Mouse (Mus musculus): ENCODE data around the gene Stat5b. TPM values are rescaled to one million over a fixed set of nuclear protein-coding genes. Genes with fewer than 3 reads are reported as not detected.

Stat5b gene
- polyA plus RNA-seq, 1 experiment from 2014 or later = 11.4 TPM

GRCm38 (mm10) chr11:100879321-100880078 is 29.0 kb upstream of the Stat5b start:
- H3K9ac ChIP-seq (ENCODE audit: low read length) = no peak overlapping the region
- DNase-seq (ENCODE audit: low spot score) (no peak), ATAC-seq (no peak)
- no peak overlapping the region for H3K4me2 ChIP-seq (ENCODE audit: low read length)
- WGBS = 86% methylated on average over 15 of the region's 15 CpGs
- H3K36me3 ChIP-seq (ENCODE audit: control insufficient read depth, insufficient read depth, low read length) = no peaks in the 10 kb centered on the region
- H3K4me3 ChIP-seq (ENCODE audit: low read depth, low read length) = no peak overlapping the region
- no peaks in the 10 kb centered on the region for H3K27me3 ChIP-seq (replicated peaks; ENCODE audit: control insufficient read depth, insufficient read depth, low read length)
- no peaks in the 10 kb centered on the region for H3K9me3 ChIP-seq (replicated peaks; ENCODE audit: control insufficient read depth, low read length)
- no peaks in the 10 kb centered on the region for H3K4me1 ChIP-seq (ENCODE audit: control insufficient read depth, insufficient read depth, low read length)
- no peak overlapping the region for H3K27ac ChIP-seq (ENCODE audit: low read depth, low read length)

- Histone ChIP-seq H3K9me3 (replicated peaks; ENCODE audit: control insufficient read depth, low read length) (no peaks in the 10 kb centered on the region), H3K4me3 (ENCODE audit: low read depth, low read length) (no peak overlapping the region), H3K36me3 (ENCODE audit: control insufficient read depth, insufficient read depth, low read length) (no peaks in the 10 kb centered on the region), H3K9ac (ENCODE audit: low read length) (no peak overlapping the region), H3K27me3 (replicated peaks; ENCODE audit: control insufficient read depth, insufficient read depth, low read length) (no peaks in the 10 kb centered on the region), H3K27ac (ENCODE audit: low read depth, low read length) (no peak overlapping the region), H3K4me1 (ENCODE audit: control insufficient read depth, insufficient read depth, low read length) (no peaks in the 10 kb centered on the region), H3K4me2 (ENCODE audit: low read length) (no peak overlapping the region)
- ATAC-seq = no peak
- no peak for DNase-seq (ENCODE audit: low spot score)
- 74% methylated on average over 3 of the region's 3 CpGs for WGBS
Measured at GRCm38 (mm10) chr11:100875761-100876160, 25.2 kb upstream of the Stat5b start.

- no peaks in the 10 kb centered on the region for H3K27me3 ChIP-seq (replicated peaks; ENCODE audit: control insufficient read depth, insufficient read depth, low read length)
- H3K9me3 ChIP-seq (replicated peaks; ENCODE audit: control insufficient read depth, low read length) = no peaks in the 10 kb centered on the region
- ATAC-seq (no peak), DNase-seq (ENCODE audit: low spot score) (no peak)
- H3K4me2 ChIP-seq (ENCODE audit: low read length) = no peak overlapping the region
- H3K36me3 ChIP-seq (ENCODE audit: control insufficient read depth, insufficient read depth, low read length) = no peaks in the 10 kb centered on the region
- H3K27ac ChIP-seq (ENCODE audit: low read depth, low read length) = no peak overlapping the region
- WGBS = 79% methylated on average over 8 of the region's 8 CpGs
- no peak overlapping the region for H3K4me3 ChIP-seq (ENCODE audit: low read depth, low read length)
- no peak overlapping the region for H3K9ac ChIP-seq (ENCODE audit: low read length)
- no peaks in the 10 kb centered on the region for H3K4me1 ChIP-seq (ENCODE audit: control insufficient read depth, insufficient read depth, low read length)
Measured at GRCm38 (mm10) chr11:100870968-100871350, 20.4 kb upstream of the Stat5b start.

GRCm38 (mm10) chr11:100870256-100870967 is 19.9 kb upstream of the Stat5b start:
- Histone ChIP-seq H3K9ac (ENCODE audit: low read length) (no peak overlapping the region), H3K9me3 (replicated peaks; ENCODE audit: control insufficient read depth, low read length) (no peaks in the 10 kb centered on the region), H3K4me3 (ENCODE audit: low read depth, low read length) (no peak overlapping the region), H3K4me2 (ENCODE audit: low read length) (no peak overlapping the region), H3K27me3 (replicated peaks; ENCODE audit: control insufficient read depth, insufficient read depth, low read length) (no peaks in the 10 kb centered on the region), H3K36me3 (ENCODE audit: control insufficient read depth, insufficient read depth, low read length) (no peaks in the 10 kb centered on the region), H3K4me1 (ENCODE audit: control insufficient read depth, insufficient read depth, low read length) (no peaks in the 10 kb centered on the region), H3K27ac (ENCODE audit: low read depth, low read length) (no peak overlapping the region)
- WGBS = 68% methylated on average over 10 of the region's 10 CpGs
- ATAC-seq = peak; percentile 60; the same call in 1 of the 2 replicates
- DNase-seq (ENCODE audit: low spot score) = peak; percentile 78

- DNase-seq (ENCODE audit: low spot score) = no peak
- 92% methylated on average over 7 of the region's 7 CpGs for WGBS
- H3K27me3 ChIP-seq (replicated peaks; ENCODE audit: control insufficient read depth, insufficient read depth, low read length) = peaks cover 14% of the 10 kb centered on the region
- H3K9me3 ChIP-seq (replicated peaks; ENCODE audit: control insufficient read depth, low read length) = no peaks in the 10 kb centered on the region
- H3K4me1 ChIP-seq (ENCODE audit: control insufficient read depth, insufficient read depth, low read length) = no peaks in the 10 kb centered on the region
- no peak for ATAC-seq
- no peak overlapping the region for H3K4me2 ChIP-seq (ENCODE audit: low read length)
- no peak overlapping the region for H3K9ac ChIP-seq (ENCODE audit: low read length)
- no peak overlapping the region for H3K27ac ChIP-seq (ENCODE audit: low read depth, low read length)
- no peak overlapping the region for H3K4me3 ChIP-seq (ENCODE audit: low read depth, low read length)
- H3K36me3 ChIP-seq (ENCODE audit: control insufficient read depth, insufficient read depth, low read length) = no peaks in the 10 kb centered on the region
Measured at GRCm38 (mm10) chr11:100865618-100866017, 15.1 kb upstream of the Stat5b start.

GRCm38 (mm10) chr11:100863141-100863540 is 12.6 kb upstream of the Stat5b start:
- H3K4me1 ChIP-seq (ENCODE audit: control insufficient read depth, insufficient read depth, low read length) = no peaks in the 10 kb centered on the region
- H3K27me3 ChIP-seq (replicated peaks; ENCODE audit: control insufficient read depth, insufficient read depth, low read length) = peaks cover 34% of the 10 kb centered on the region
- WGBS = 91% methylated on average over 10 of the region's 10 CpGs
- no peak overlapping the region for H3K9ac ChIP-seq (ENCODE audit: low read length)
- H3K36me3 ChIP-seq (ENCODE audit: control insufficient read depth, insufficient read depth, low read length) = no peaks in the 10 kb centered on the region
- no peak for DNase-seq (ENCODE audit: low spot score)
- H3K4me2 ChIP-seq (ENCODE audit: low read length) = no peak overlapping the region
- H3K27ac ChIP-seq (ENCODE audit: low read depth, low read length) = no peak overlapping the region
- no peaks in the 10 kb centered on the region for H3K9me3 ChIP-seq (replicated peaks; ENCODE audit: control insufficient read depth, low read length)
- H3K4me3 ChIP-seq (ENCODE audit: low read depth, low read length) = no peak overlapping the region
- no peak for ATAC-seq

GRCm38 (mm10) chr11:100861836-100862235 is 11.3 kb upstream of the Stat5b start:
- no peaks in the 10 kb centered on the region for H3K9me3 ChIP-seq (replicated peaks; ENCODE audit: control insufficient read depth, low read length)
- DNase-seq (ENCODE audit: low spot score) (no peak), ATAC-seq (no peak)
- H3K4me2 ChIP-seq (ENCODE audit: low read length) = no peak overlapping the region
- peaks cover 34% of the 10 kb centered on the region for H3K27me3 ChIP-seq (replicated peaks; ENCODE audit: control insufficient read depth, insufficient read depth, low read length)
- H3K4me3 ChIP-seq (ENCODE audit: low read depth, low read length) = no peak overlapping the region
- 30% methylated on average over 3 of the region's 3 CpGs for WGBS
- H3K9ac ChIP-seq (ENCODE audit: low read length) = no peak overlapping the region
- no peak overlapping the region for H3K27ac ChIP-seq (ENCODE audit: low read depth, low read length)
- H3K4me1 ChIP-seq (ENCODE audit: control insufficient read depth, insufficient read depth, low read length) = no peaks in the 10 kb centered on the region
- no peaks in the 10 kb centered on the region for H3K36me3 ChIP-seq (ENCODE audit: control insufficient read depth, insufficient read depth, low read length)

- no peaks in the 10 kb centered on the region for H3K9me3 ChIP-seq (replicated peaks; ENCODE audit: control insufficient read depth, low read length)
- H3K4me1 ChIP-seq (ENCODE audit: control insufficient read depth, insufficient read depth, low read length) = no peaks in the 10 kb centered on the region
- H3K27ac ChIP-seq (ENCODE audit: low read depth, low read length) = no peak overlapping the region
- H3K9ac ChIP-seq (ENCODE audit: low read length) = no peak overlapping the region
- H3K4me2 ChIP-seq (ENCODE audit: low read length) = no peak overlapping the region
- no peak overlapping the region for H3K4me3 ChIP-seq (ENCODE audit: low read depth, low read length)
- no peak for DNase-seq (ENCODE audit: low spot score)
- WGBS = 88% methylated on average over 7 of the region's 7 CpGs
- no peaks in the 10 kb centered on the region for H3K36me3 ChIP-seq (ENCODE audit: control insufficient read depth, insufficient read depth, low read length)
- peaks cover 34% of the 10 kb centered on the region for H3K27me3 ChIP-seq (replicated peaks; ENCODE audit: control insufficient read depth, insufficient read depth, low read length)
- ATAC-seq = no peak
Measured at GRCm38 (mm10) chr11:100861335-100861734, 10.8 kb upstream of the Stat5b start.
